Mouse (Mus musculus): ENCODE data around the gene Pyurf. TPM values are rescaled to one million over a fixed set of nuclear protein-coding genes. Genes with fewer than 3 reads are reported as not detected.

Pyurf gene
- polyA plus RNA-seq (2012; rRNA removed) = 11.1 and 19.0 TPM in 2 replicates

GRCm38 (mm10) chr6:57691467-57692261 is at the start of gene Pyurf:
TSS of gene Pyurf (minus strand) at chr6:57692078.

DNA sequence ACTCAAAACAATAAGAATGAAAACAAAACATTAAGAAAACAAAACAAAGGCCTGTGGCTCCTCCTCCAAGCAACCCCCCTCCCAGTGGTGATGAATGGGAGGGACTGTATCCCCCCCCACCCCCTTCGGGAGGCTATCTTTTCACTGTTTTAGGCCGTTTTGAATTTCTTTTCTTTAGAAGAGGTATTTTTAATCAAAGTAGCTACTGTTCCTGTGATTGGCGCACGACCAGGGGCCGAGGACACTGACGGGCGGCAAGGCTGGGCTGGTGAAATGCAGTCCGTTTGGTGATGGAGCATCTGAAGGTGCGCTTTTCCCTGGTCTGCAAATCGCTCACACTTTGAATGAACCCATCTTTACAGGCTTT is 10.5 kb upstream of the Pyurf start, which contains the start of gene Lancl2:
Gene Lancl2, plus strand, starts transcription at position 165 of the 367 bp plus-strand sequence.

Other genes with a start within 250 kb of the Pyurf start
- gene Ppm1k, start 156.6 kb downstream of the Pyurf start, polyA plus RNA-seq (2012; rRNA removed) = 0.12 and 0.27 TPM in 2 replicates
- 1.3 and 1.7 TPM in 2 replicates for gene Herc6, start 111.1 kb downstream of the Pyurf start, polyA plus RNA-seq (2012; rRNA removed)
- 0.83 and 0.87 TPM in 2 replicates for gene Lancl2, start 10.5 kb upstream of the Pyurf start, polyA plus RNA-seq (2012; rRNA removed)
- 12.0 and 12.2 TPM in 2 replicates for gene Vopp1, start 133.1 kb upstream of the Pyurf start, polyA plus RNA-seq (2012; rRNA removed)
- gene Vmn1r21, start 158.3 kb upstream of the Pyurf start, polyA plus RNA-seq (2012; rRNA removed) = not detected in 2 replicates
- not detected in 2 replicates for gene Vmn1r22, start 215.9 kb upstream of the Pyurf start, polyA plus RNA-seq (2012; rRNA removed)
- not detected in 2 replicates for gene Vmn1r23, start 234.8 kb upstream of the Pyurf start, polyA plus RNA-seq (2012; rRNA removed)

Measured in stomach, adult 2 months (tissue).